Mouse (Mus musculus) embryonic stem cell, embryonic (primary cell): ENCODE measurements at regions not wholly inside any gene's neighbourhood (a gene's known extent, or its start where the extent isn't known, plus 50 kb on each side); places are given as distances from the start of the nearest gene placed in this dataset.
"Not testable (repeated sequence)": the region's sequence is repeated elsewhere in the genome, so short reads cannot be mapped to it uniquely, and the experiment has no call there.

Source experiments
- CTCF ChIA-PET, 4 experiments: fragments of 300-600 bp in 2 of 4; fragments of 350-600 bp in 2 of 4; sonication (Branson Sonifier 250); formaldehyde crosslinking; loops; one replicate each; lab custom pipeline; 2022; ENCODE audit warnings: inconsistent platforms in 2 of 4; lab: Charles Lee
- POLR2A ChIA-PET, 4 experiments: fragments of 300-600 bp in 2 of 4; fragments of 350-600 bp in 2 of 4; sonication (Branson Sonifier 250); formaldehyde crosslinking; loops; one replicate each; lab custom pipeline; 2022; ENCODE audit warnings: antibody characterized with exemption in 4 of 4, inconsistent platforms in 1 of 4; lab: Charles Lee

DNA sequence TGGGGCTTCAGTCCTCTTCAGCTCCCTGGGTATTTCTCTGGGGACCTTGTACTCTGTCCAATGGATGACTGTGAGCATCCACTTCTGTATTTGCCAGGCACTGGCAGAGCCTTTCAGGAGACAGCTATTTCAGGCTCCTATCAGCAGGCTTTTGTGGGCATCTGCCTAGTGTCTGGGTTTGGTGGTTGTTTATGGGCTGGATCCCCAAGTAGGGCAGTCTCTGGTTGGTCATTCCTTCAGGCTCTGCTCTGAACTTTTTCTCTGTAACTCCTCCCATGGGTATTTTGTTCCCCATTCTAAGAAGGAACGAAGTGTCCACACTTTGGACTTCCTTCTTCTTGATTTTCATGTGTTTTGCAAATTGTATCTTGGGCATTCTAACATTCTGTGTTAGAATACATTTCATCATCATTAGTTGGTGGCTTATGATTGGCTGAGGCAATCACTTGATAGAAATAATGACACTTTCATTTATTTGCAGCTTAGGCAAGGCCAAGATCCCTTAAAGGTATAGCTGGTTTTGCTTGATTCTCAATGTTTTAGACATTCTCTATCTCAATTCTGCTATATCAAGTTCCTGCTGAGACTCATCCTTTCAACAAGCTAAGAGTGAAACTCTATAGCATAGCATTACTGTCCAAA lies 96.7 kb downstream of the Gcnt1 start:
- POLR2A ChIA-PET, result interaction anchor here in 1 of 4 experiments (0.6 kb wide), 1 partner anchor 492 kb away, joined by 4 read pairs; no protein-coding TSS in a partner anchor
- CTCF ChIA-PET, result not testable (repeated sequence)
